Mouse (Mus musculus): Measurements from ENCODE around the gene Cxcr4.

DNA sequence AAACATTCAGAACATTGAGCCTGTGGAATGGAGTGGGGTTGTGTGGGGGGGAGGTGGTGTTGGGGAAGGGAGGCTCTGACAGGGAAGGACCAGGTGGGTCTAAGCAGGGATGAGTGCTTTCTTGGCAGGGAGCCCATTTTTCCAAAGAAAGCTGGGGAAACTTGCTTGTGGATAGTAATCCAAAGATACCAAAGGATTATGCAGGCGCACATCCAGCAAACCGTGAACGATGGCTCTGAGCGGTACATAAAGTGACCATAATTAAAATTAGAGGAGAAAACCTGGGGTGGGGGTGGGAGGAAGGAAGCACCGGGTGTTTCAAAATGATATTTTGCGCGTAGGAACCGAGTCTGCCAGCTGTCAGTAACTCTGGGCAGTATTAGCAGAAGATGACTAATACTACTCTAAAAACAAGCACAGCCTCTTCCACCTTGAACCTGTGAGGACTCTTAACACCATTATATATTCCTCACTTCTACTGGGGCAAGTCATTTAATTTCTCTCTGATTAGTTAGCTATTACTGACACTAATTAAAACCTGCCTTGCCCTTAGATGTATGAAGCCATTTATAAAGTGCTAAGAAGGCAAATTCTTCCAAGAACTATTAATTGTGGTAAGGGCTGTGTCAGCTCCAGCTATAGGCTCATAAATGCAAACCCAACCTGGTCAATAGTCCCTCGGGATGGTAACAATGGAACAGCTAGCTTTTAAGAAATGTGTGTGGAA, 30.9 kb upstream of the Cxcr4 start:
- TF ChIP-seq RAD21 (IDR thresholded peaks at IDR 0.05; ENCODE audit: low read depth, low read length) (no peak; the same call in none of the 2 replicates), HCFC1 (IDR thresholded peaks at IDR 0.05; ENCODE audit: low read depth, low read length) (no peak), SIN3A (IDR thresholded peaks at IDR 0.05; ENCODE audit: low read length) (peak; percentile 32; the same call in 1 of the 2 replicates), CTCF (conservative IDR thresholded peaks at IDR 0.05 in 1 of 2, IDR thresholded peaks at IDR 0.05 in 1 of 2; ENCODE audit: low read depth in 2 of 2, low read length in 2 of 2) (no peak), TBP (conservative IDR thresholded peaks at IDR 0.05; ENCODE audit: low read depth, low read length) (no peak), POLR2A (IDR thresholded peaks at IDR 0.05; ENCODE audit: low read depth, low read length) (no peak), EP300 (IDR thresholded peaks at IDR 0.05; ENCODE audit: low read length) (peak; percentile 85), PAX5 (IDR thresholded peaks at IDR 0.05; ENCODE audit: low read length) (no peak), MEF2A (IDR thresholded peaks at IDR 0.05; ENCODE audit: borderline replicate concordance, low read depth, low read length) (peak; percentile 81), IRF4 (IDR thresholded peaks at IDR 0.05; ENCODE audit: low read depth, low read length) (peak; percentile 76), MYC (IDR thresholded peaks at IDR 0.05; ENCODE audit: low read depth, low read length) (no peak), TCF12 (IDR thresholded peaks at IDR 0.05; ENCODE audit: low read depth, low read length) (peak; percentile 87), JUND (conservative IDR thresholded peaks at IDR 0.05; ENCODE audit: low read depth, low read length) (peak; percentile 51; the same call in 1 of the 2 replicates)
